Mouse (Mus musculus): ENCODE measurements around the gene Gpc3.

Gpc3 gene

DNA sequence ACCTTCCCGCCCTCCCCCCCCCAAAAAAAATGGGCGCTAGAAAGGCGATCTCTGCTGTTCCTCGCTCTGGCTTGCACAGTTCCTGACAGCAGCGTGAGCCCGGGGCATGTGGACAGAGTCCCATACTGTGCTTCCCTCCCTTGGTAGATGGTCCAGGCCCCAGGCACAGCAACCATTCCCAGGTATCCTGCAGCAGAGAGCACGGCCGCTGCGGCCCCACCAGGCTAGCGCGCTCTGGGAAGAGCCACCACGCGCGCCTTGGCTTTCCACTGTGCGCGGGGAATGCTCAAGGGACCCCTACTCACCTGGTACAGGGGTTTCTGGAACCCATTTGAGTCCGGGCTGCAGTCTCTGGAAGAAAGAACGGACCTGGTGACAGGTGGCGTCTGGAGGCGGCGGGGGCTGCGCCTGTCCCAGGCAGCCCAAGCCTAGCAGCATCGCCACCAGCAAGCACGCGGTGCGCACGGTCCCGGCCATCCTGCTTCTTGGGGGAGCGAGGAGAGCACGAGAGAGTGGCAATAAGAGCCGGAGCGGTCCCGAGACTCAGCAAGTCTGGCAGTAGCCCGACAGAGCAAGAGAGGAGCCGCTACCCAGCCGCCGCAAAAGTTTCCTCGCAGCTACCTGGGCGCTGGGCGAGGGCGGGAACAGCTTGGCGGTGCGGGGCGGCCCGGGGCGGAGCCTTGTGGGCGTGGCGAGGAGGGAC, at the start of gene Gpc3:
TSS of gene Gpc3 (minus strand) at position 623 of the 703 bp plus-strand sequence.
- no peak for DNase-seq (ENCODE audit: low read depth, low spot score)

DNA sequence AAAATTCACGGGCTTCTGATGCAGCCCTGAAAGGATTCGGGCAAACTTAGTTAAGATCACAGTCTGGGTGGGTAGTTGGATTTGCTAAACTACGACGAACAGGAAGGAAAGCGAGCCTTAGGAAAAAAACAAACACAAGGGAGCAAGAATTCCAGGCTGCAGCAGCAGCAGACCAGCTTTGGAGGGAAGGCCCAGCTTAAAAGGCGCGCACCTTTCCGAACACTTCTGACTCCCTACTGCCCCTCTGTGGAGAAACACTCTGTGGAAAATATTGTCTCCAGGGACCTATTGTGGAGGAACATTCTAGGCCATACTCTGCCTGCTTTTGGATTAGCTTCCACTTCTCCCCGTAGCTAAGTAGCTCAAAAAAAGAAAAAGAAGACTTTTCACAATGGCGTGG, 38.2 kb upstream of the Gpc3 start:
- peak; percentile 74 for DNase-seq (ENCODE audit: low read depth, low spot score)

DNA sequence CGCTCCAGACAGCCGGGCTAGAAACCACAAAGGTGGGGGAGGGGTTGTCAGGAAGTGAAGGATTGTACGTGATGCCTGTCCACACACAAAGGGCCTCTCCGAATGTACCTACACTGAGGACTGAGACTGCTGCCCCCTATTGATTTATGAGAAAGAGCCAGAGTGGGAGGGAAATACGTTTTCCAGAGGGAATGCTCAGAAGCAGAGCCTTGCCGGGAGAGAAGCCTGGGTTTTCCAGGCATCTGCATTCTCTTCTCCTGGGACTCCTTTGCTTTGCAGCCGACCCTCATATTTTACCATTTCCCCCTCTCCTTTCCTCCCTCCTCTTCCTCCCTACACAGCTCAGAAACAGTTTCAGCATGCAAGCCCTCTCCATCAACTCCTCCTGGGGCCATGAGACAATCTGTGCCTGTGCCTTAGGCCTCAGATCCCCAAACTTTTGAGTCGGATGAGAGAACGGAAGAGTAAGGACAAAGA, 37.8 kb upstream of the Gpc3 start:
- DNase-seq (ENCODE audit: low read depth, low spot score), result peak; percentile 73

DNA sequence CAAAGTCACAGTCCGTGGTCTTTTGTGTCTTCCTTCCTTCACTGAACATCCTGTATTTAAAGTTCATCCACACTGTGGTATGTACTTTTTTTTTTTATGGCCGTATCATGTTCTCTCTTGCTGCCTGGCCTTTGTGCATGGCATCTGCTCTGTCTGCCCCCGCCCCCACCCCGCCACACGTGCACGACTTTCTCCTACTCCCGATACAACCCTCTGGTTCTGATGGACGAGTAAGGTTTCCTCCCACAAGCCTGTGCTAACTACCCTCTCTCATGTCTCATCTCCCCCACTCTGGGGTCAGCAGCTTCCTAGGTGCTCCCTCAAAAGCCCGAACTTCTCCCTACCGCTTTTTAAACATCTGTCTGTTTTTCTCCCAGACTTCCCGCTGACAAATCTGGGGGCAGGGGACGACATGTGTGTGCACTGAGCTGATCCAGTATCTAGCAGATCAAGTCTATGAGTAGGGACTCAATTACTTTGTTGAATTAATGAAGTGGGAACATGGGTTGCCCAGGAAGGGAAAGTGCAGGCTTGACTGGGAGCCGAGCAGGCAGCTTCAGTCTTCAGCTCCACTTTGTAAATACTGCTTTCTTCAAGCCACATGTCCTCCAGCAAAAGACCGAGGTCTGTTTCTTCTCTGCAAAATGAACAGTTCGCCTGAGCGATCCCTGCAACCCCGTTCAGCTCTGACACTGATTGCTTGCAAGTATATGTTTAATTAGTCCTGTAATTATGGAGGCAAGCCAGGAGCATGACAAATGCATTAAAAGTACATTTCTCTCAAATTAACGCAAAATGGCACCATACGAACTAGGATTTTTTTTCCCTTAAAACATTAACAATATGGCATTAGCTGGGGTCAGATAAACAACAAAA, 35.4 kb upstream of the Gpc3 start:
- no peak for DNase-seq (ENCODE audit: low read depth, low spot score)

GRCm38 (mm10) chrX:52644393-52644792, 30.6 kb upstream of the Gpc3 start:
- no peak for DNase-seq (ENCODE audit: low read depth, low spot score)

GRCm38 (mm10) chrX:52643350-52643749, 29.6 kb upstream of the Gpc3 start:
- DNase-seq (ENCODE audit: low read depth, low spot score), result no peak

- no peak for DNase-seq (ENCODE audit: low read depth, low spot score)
Observed at GRCm38 (mm10) chrX:52642126-52642525, 28.4 kb upstream of the Gpc3 start.

GRCm38 (mm10) chrX:52637419-52637818, 23.7 kb upstream of the Gpc3 start:
- no peak for DNase-seq (ENCODE audit: low read depth, low spot score)

GRCm38 (mm10) chrX:52633976-52634375, 20.2 kb upstream of the Gpc3 start:
- no peak for DNase-seq (ENCODE audit: low read depth, low spot score)

DNA sequence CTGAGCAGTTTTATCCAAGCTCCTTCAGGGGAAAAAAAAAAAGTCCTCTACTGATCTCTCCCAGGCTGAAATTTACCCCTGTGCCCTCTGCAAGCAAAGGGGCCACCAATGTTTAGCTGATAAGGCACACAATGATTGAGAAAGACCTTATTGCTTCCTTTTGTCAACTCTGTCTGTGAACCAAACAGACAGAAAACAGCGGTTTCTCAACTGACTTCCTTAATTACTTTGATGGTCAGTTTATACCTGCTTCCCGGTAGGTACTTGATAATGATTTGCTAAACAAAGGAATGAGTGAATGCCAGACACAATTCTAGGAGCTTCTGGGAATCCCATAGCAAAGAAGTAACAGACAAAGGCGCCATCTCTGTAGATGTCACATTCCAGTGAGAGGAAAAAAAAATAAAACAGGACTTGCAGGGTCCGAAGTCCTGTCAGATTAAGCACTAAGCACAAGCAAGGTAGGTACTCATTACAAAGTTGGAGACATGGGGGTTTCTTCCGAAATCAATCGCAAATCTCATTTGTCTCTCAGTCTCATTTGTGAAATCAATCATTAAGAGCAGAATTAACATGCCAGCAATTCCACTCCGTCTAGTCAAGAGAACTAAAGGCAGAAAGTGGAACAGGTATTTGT, 19.1 kb upstream of the Gpc3 start:
- DNase-seq (ENCODE audit: low read depth, low spot score), result peak; percentile 69

DNA sequence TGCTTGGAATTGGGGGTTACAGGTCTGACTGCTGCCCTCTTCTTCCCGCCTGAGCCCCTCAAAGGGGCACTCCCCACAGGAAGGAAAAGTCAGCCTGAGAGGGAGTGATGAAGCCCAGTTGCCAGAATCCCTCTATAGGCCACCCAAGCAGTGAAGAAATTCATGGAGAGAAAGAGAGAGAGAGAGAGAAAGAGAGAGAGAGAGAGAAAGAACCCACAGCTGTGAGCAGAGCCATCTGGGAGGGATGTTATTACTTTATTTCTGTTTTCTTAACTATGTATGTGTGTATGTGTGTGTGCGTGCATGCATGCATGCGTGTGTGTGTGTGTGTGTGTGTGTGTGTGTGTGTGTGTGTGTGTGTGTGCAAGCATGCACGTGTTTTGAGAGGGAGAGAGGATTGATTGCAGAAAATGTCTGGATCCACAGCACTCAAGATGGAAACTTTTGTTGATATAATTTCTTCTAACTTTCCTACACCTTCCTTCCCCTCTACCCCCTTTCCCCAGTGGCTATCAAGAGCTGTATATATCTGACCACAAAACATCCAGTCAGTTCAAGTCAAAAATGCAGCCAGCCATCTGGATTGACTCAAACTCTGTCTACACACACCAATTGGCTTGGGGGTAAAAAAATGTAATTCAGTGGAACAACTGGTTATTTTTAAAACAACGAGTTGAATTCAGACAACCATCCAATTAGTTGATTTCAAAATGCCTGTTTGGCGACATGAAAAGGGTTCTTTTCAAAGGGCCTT, 13.4 kb upstream of the Gpc3 start:
- no peak for DNase-seq (ENCODE audit: low read depth, low spot score)

GRCm38 (mm10) chrX:52617813-52618212, 4.1 kb upstream of the Gpc3 start:
- no peak for DNase-seq (ENCODE audit: low read depth, low spot score)

DNA sequence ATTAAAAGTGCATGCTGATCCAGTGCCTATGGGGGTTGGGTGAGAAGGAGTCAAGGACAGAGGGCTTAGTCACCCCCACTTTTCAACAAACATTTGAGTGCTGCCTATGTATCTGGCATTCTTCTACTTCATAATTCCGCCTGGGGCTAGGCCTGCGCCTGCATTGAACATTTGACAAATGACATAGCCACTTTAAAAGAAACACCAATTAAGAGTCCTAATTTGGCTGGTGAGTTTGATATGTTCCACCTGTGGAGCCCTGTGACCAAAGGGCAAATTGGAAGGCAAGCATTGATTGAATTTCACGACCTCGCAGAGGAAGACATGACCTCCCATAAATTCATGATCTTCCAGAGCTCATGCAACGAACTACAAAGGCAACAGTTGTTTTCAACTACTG, 2.4 kb upstream of the Gpc3 start:
- DNase-seq (ENCODE audit: low read depth, low spot score), result no peak

- peak; percentile 69 for DNase-seq (ENCODE audit: low read depth, low spot score)
Observed at GRCm38 (mm10) chrX:52614031-52614381, 256 bp upstream of the Gpc3 start.

DNA sequence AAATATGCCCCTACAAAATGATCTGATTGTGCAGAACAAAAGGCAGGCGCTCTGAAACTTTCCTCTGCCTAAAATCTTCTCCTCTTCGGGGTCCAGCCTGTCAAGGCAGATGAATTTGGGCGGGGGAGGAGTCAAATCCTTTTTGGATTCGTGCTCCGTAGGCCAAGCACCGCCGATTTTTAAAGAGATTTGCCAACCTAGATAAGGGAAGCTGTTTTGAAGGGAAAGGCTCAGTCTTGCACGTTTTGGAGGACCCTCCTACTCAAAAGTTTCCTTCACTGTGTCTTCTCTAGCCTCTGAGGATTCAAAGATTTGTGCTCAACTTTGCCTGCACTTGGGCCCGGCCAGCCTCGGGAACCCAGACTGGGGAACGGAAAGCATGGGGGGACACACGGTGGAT, 944 bp downstream of the Gpc3 start:
- no peak for DNase-seq (ENCODE audit: low read depth, low spot score)

DNA sequence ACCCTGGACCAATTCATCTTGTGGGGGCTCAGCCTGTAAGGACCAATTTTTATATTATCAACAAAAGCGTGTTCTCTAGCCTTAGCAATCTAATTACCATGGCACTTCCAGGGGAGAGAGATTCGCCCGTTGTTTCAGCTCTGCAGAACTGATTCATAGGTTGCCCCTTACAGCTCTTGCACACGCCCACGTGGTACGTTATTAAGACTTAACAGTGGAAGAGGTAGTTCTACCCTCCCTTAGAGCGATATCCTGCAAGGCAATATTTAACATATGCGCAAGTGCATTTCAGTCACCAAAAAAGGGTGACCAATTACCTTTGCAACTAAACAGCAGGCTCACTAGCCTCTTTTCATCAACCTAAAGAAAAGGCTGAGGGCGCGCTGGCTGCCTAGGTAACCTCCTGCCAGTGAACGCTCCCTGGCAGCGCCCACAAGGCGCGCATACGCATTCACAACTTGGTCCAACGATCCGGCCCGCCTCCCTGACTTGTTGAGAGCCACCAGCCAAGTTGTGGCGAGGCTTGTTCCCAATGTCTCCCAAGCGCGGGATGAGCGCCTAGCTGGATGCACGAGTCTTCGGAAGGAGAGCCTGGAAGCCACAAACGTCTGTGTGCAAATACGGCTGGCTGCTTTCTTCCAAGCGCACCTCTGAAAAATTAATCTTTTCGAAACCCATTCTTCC, 1.6 kb downstream of the Gpc3 start:
- DNase-seq (ENCODE audit: low read depth, low spot score), result peak; percentile 9

- no peak for DNase-seq (ENCODE audit: low read depth, low spot score)
Observed at GRCm38 (mm10) chrX:52611541-52611940, 2.2 kb downstream of the Gpc3 start.

DNA sequence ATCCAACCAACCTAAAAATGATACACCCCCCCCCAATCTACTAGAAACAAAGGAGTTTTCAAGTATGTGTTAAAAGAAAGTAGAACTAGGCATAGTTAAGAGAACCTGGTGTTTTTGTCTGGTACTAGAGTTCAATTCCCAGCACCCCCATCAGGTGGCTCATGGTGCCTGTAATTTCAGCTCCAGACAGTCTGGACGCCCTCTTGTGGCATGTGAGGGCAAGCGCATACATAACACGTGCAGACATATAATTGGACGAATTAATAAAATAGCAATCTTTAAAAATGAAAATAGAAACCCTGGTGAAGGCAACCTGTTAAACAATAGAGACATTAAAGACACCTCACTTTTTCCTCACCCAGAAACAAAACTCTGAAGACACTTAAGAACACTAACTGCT, 10.6 kb downstream of the Gpc3 start:
- DNase-seq (ENCODE audit: low read depth, low spot score), result peak; percentile 66

DNA sequence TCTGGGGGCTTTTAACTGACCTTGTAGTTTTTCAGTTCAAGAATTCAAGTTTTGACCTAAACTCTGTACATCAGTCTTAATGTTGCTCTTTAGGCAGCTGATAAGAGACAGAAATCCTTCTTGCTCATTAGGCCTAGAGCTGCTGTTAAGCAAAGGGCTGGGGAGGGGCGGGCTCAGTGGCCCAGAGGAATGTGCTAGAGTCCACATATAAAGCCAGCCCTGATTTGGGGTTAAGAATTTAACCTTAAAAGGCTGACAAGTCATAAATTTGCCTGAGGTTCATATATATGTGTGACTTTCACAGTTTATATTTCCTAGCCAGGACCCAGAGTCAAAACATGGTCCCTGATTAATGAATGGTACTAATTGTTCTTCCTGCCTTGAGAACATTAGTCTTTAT, 14.5 kb downstream of the Gpc3 start:
- DNase-seq (ENCODE audit: low read depth, low spot score), result no peak

DNA sequence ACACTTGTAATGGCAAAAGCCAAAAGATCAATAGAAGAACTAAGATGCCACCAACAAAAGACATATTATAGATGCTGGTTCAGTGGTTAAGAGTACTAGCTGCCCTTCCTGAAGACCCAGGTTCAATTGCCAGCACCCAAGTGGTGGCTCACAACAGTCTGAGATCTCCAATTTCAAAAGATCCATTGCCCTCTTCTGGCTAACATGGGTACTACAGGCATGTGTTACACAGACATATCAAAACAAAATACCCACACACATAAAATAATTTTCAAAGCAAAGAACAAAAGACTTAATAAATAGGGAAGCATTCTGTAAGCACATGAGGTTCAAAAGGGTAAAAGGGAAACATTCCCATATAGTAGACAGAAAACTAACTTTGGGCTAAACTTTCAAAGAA, 26.1 kb downstream of the Gpc3 start:
- DNase-seq (ENCODE audit: low read depth, low spot score), result peak; percentile 36

DNA sequence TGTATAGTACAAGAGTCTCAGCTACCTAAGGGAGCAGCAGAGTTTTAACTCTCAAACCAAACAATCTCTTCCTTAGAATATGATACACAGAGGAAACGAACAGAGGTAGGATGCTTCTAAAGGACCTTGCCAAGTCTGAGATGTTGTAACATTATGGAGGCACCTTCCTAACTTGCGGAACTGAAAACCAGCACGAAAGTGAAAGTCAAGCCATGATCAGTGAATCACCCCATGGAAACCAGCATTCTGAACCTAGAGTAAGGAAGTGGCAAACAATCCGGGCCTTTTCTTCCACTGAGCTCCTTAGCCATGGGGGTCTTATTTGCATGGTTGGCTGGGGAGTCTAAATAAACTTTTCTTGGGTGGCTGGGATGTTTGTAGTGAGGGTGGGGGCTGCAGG, 53.8 kb downstream of the Gpc3 start:
- no peak for DNase-seq (ENCODE audit: low read depth, low spot score)
